Mouse (Mus musculus): Measurements from ENCODE around the gene Ntmt1.

GRCm38 (mm10) chr2:30833644-30834043 lies 26.0 kb downstream of the Ntmt1 start:
- TF ChIP-seq CTCF (IDR thresholded peaks at IDR 0.05; ENCODE audit: low read depth) (no peak), EP300 (optimal IDR thresholded peaks at IDR 0.05) (no peak)

Measured in stomach, postnatal 0 days (tissue).